In the genomic region with DNA sequence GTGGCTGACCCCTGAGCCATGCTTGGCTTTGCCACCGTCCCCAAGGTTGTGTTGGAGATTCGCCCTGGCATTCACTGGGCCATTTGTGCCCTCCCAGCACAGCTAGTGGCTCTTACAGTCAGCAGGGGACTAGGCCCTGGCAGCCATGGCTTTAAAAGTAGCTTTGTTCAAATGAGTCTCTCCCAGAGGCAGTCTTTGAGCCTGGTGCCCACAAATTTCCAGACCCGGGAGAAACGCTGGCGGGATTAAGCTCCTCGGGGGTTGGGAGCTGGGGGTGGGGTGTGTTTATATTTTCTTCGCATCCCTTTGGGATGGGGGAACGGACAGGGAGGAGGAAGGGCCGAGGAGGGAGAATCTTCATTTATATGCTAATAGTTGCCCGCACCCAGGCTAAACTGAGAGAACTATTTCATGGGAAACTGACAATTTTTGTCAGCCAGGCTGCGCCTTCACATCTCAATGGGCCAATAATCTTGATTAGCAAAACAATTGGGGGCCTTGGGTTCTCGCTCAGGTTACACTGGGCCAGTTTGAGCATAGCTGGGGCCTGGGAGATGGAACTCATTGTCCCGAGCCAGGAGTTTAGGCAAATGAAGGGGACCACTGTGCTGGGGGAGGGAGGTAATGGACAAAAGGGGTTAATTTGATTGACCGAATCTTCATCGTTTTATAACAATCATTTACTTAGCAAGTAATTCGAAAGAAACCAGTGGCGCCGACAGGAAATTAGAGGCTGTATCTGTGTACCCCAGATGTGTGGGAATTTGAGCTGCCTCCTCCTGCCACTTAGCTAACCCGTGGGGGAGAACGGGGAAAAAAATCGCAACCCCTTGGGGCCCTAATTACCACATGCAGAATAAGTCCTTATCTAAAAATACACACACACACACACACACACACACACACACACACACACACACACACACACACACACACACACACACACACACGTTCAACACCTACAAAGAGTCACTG, we compare ENCODE assay signal across 8 mouse cellular contexts.
DNase-seq lines count a peak whose midpoint lies in the region; ATAC-seq lines count a peak whose summit lies in the region.

No protein-coding gene starts in this region.

- H3K36me3 ChIP-seq in kidney, embryonic 14.5 days (ENCODE audit: control insufficient read depth, insufficient read depth, low read length), result no peaks in the 10 kb centered on the region
- H3K36me3 ChIP-seq in forebrain, embryonic 15.5 days, result no peaks in the 10 kb centered on the region

- H3K4me1 ChIP-seq in kidney, embryonic 14.5 days (ENCODE audit: control insufficient read depth, insufficient read depth, low read length), result peaks cover 5% of the 10 kb centered on the region; the same call in 1 of the 2 replicates
- H3K4me1 ChIP-seq in forebrain, embryonic 15.5 days, result peaks cover 15% of the 10 kb centered on the region

- peak; percentile 91 for ATAC-seq in kidney, embryonic 14.5 days (ENCODE audit: low FRiP score, low TSS enrichment)
- peak; percentile 82 for ATAC-seq in forebrain, embryonic 15.5 days (replicated peaks)
- no peak for ATAC-seq in granulocyte monocyte progenitor cell, adult 5-6 weeks (replicated peaks; ENCODE audit: poor library complexity, severe bottlenecking)

- peak overlapping the region; percentile 68; the same call in 1 of the 2 replicates for H3K27ac ChIP-seq in kidney, embryonic 14.5 days (ENCODE audit: low read depth, low read length)
- H3K27ac ChIP-seq in forebrain, embryonic 15.5 days (replicated peaks), result peak overlapping the region; percentile 73

- peaks cover 2% of the 10 kb centered on the region; the same call in 1 of the 2 replicates for H3K9me3 ChIP-seq in kidney, embryonic 14.5 days (ENCODE audit: control insufficient read depth, low read length)
- H3K9me3 ChIP-seq in forebrain, embryonic 15.5 days, result no peaks in the 10 kb centered on the region

- no peaks in the 10 kb centered on the region for H3K27me3 ChIP-seq in kidney, embryonic 14.5 days (ENCODE audit: control insufficient read depth, insufficient read depth, low read length)
- no peaks in the 10 kb centered on the region for H3K27me3 ChIP-seq in forebrain, embryonic 15.5 days

- H3K9ac ChIP-seq in kidney, embryonic 14.5 days (ENCODE audit: low read depth, low read length), result no peak overlapping the region
- 0 out of 2 replicates have a peak overlapping the region, but pooled peaks have one; percentile 28 for H3K9ac ChIP-seq in forebrain, embryonic 15.5 days (replicated peaks)

- H3K4me2 ChIP-seq in kidney, embryonic 14.5 days (replicated peaks; ENCODE audit: low read depth, low read length), result peak overlapping the region; percentile 66
- H3K4me2 ChIP-seq in forebrain, embryonic 15.5 days (replicated peaks), result peak overlapping the region; percentile 55

- no peak for DNase-seq in kidney, adult 11 months
- peak; percentile 5 to 6 for DNase-seq in cerebellum, adult 18-20 months
- peak; percentile 54 for DNase-seq in mesoderm, embryonic 11.5 days (ENCODE audit: low read depth, low spot score)
- DNase-seq in urinary bladder, postnatal 14 days (ENCODE audit: low spot score), result no peak
- no peak for DNase-seq in yolk sac, embryonic 10.5 days (ENCODE audit: low spot score)

- 17% methylated on average over 21 of the region's 22 CpGs for WGBS in kidney, embryonic 14.5 days
- 2% methylated on average over 22 of the region's 22 CpGs for WGBS in forebrain, embryonic 15.5 days

- peak overlapping the region; percentile 24 for H3K4me3 ChIP-seq in kidney, embryonic 14.5 days (ENCODE audit: low read length)
- H3K4me3 ChIP-seq in forebrain, embryonic 15.5 days, result peak overlapping the region; percentile 35

Comparison
In these comparisons a context has a peak if more than half of its experiments do, and no peak if none do; other contexts are left out.
1. DNase-seq: peak in cerebellum, adult 18-20 months (2 of 2) and mesoderm, embryonic 11.5 days (single experiment); none in kidney, adult 11 months (single experiment), urinary bladder, postnatal 14 days (single experiment) and yolk sac, embryonic 10.5 days (single experiment).